9 mouse cellular contexts compared by ENCODE assay signal in genomic region chr11:104195791-104196190, GRCm38 (mm10). TPM values are rescaled to one million over a fixed set of nuclear protein-coding genes. Genes with fewer than 3 reads are reported as not detected.
DNase-seq lines count a peak whose midpoint lies in the region; ATAC-seq and TF ChIP-seq lines count a peak whose summit lies in the region.
"Had no signal": no experiment of that assay in that cellular context is flagged by ENCODE, and none has a peak within 500 bp of the region (broad histone marks: within the 10 kb centered on the region; RNA-seq: fewer than 3 reads in every experiment).

No protein-coding gene starts in this region.

- H3K9ac ChIP-seq in forebrain, embryonic 12.5 days: no peak overlapping the region
- H3K9ac ChIP-seq: stomach, embryonic 15.5 days had no signal

- peak; percentile 35 for ATAC-seq in Patski
- ATAC-seq in forebrain, embryonic 12.5 days (ENCODE audit: low FRiP score): peak; percentile 81
- peak; percentile 46 to 82 for ATAC-seq in hematopoietic stem cell, adult 5-6 weeks (replicated peaks in 1 of 2; ENCODE audit: insufficient read depth in 1 of 2, low FRiP score in 2 of 2, low TSS enrichment in 1 of 2, low read depth in 1 of 2, poor library complexity in 2 of 2, severe bottlenecking in 2 of 2)
- peak; percentile 87 for ATAC-seq in megakaryocyte, adult 5-6 weeks (ENCODE audit: poor library complexity, severe bottlenecking)
- no peak for ATAC-seq in inflammation-experienced regulatory T-cells, adult 6 months

- no peak overlapping the region for H3K4me2 ChIP-seq in forebrain, embryonic 12.5 days
- H3K4me2 ChIP-seq: stomach, embryonic 15.5 days had no signal

- peak; percentile 88 for TF ChIP-seq CTCF in Patski (IDR thresholded peaks at IDR 0.05)

- WGBS in forebrain, embryonic 12.5 days: 7% methylated on average over 9 of the region's 9 CpGs

- no peaks in the 10 kb centered on the region for H3K9me3 ChIP-seq in forebrain, embryonic 12.5 days
- H3K9me3 ChIP-seq: stomach, embryonic 15.5 days had no signal

- CTCF ChIA-PET in Patski (lab: Charles Lee): interaction anchor here (1.6 kb wide), 1 partner anchor 189 kb away, joined by 3 read pairs; no protein-coding TSS in a partner anchor

- peaks cover 12% of the 10 kb centered on the region for H3K27me3 ChIP-seq in Patski
- peaks cover 24% of the 10 kb centered on the region; the same call in 1 of the 2 replicates for H3K27me3 ChIP-seq in forebrain, embryonic 12.5 days

- POLR2A ChIA-PET in Patski (lab: Charles Lee): no interaction called here

- no peaks in the 10 kb centered on the region for H3K36me3 ChIP-seq in forebrain, embryonic 12.5 days (replicated peaks)
- H3K36me3 ChIP-seq: stomach, embryonic 15.5 days had no signal

- no peak overlapping the region for H3K4me3 ChIP-seq in forebrain, embryonic 12.5 days (replicated peaks)
- H3K4me3 ChIP-seq: stomach, embryonic 15.5 days had no signal

- H3K27ac ChIP-seq in forebrain, embryonic 12.5 days: no peak overlapping the region
- H3K27ac ChIP-seq: stomach, embryonic 15.5 days had no signal

- DNase-seq in Patski (ENCODE audit: low read depth, low spot score): peak; percentile 31
- peak; percentile 67 for DNase-seq in c-Kit-positive CD71-positive TER-119-negative erythroid progenitor cells, embryonic 14.5 days (ENCODE audit: low read depth)
- peak; percentile 85 to 98 for DNase-seq in layer of hippocampus, postnatal 25 days (ENCODE audit: extremely low spot score in 1 of 2, low spot score in 1 of 2)
- DNase-seq in right cerebral cortex, postnatal 14 days: peak; percentile 89

- in situ Hi-C loops in Patski (cut with MboI; ENCODE audit: low pct_unique_long_range_greater_than_20kb): loop anchor here (25.0 kb wide), 1 partner anchor 433 kb away; the partner anchor contains the start of gene Wnt3

- no peaks in the 10 kb centered on the region for H3K4me1 ChIP-seq in forebrain, embryonic 12.5 days
- H3K4me1 ChIP-seq: stomach, embryonic 15.5 days had no signal

RNA-seq across cellular contexts. Expression of gene Sppl2c, which starts 9.7 kb away (rescaled TPM):
- not detected for polyA plus RNA-seq in Patski (2021)
- polyA plus RNA-seq in forebrain, embryonic 12.5 days (2016; fragmentation: Nextera tagmentation; extraction: Ambion mirVana): not detected in 2 replicates
- total RNA-seq in hematopoietic stem cell, adult 5-6 weeks (2017): not detected in 2 replicates
- total RNA-seq in layer of hippocampus, postnatal 25 days (2021): not detected
- not detected in 2 replicates for total RNA-seq in megakaryocyte, adult 5-6 weeks (2015)
- total RNA-seq in megakaryocyte, adult 5-6 weeks (2017): not detected in 2 replicates
- not detected for polyA plus RNA-seq in inflammation-experienced regulatory T-cells, adult 6 months (2017; shearing (Covaris generic))
- polyA plus RNA-seq: stomach, embryonic 15.5 days had no signal

RNA-seq across cellular contexts. Expression of gene Mapt, which starts 35.4 kb away (rescaled TPM):
- 27.2 TPM for polyA plus RNA-seq in Patski (2021)
- polyA plus RNA-seq in forebrain, embryonic 12.5 days (2016; fragmentation: Nextera tagmentation; extraction: Ambion mirVana): 115 and 134 TPM in 2 replicates
- not detected in 2 replicates for total RNA-seq in hematopoietic stem cell, adult 5-6 weeks (2017)
- total RNA-seq in layer of hippocampus, postnatal 25 days (2021): 100 to 1,000 TPM; 275 to 302 TPM
- 0.09 and 0.36 TPM in 2 replicates for total RNA-seq in megakaryocyte, adult 5-6 weeks (2015)
- total RNA-seq in megakaryocyte, adult 5-6 weeks (2017): 0.48 and 1.5 TPM in 2 replicates
- under 1 TPM in 1 of 3 experiments, not detected in 2; 0.41 TPM for polyA plus RNA-seq in inflammation-experienced regulatory T-cells, adult 6 months (2017; shearing (Covaris generic))

Comparison
In these comparisons a context has a peak if more than half of its experiments do, and no peak if none do; other contexts are left out.
1. DNase-seq: peak in every context shown above with its lines; median percentile 92 in layer of hippocampus, postnatal 25 days; 89 in right cerebral cortex, postnatal 14 days; 67 in c-Kit-positive CD71-positive TER-119-negative erythroid progenitor cells, embryonic 14.5 days; 31 in Patski.
2. RNA of gene Mapt, which starts 35.4 kb away (total RNA-seq): 275 to 302 TPM in layer of hippocampus, postnatal 25 days; 0.09 to 1.5 TPM in megakaryocyte, adult 5-6 weeks and not detected in hematopoietic stem cell, adult 5-6 weeks; every median in the first group is over 100 times any median in the second.